Mouse (Mus musculus) liver, embryonic 12.5 days (tissue): Measurements from ENCODE around the gene Rfc5. TPM values are rescaled to one million over a fixed set of nuclear protein-coding genes. Genes with fewer than 3 reads are reported as not detected.

Source experiments
- ATAC-seq: fragments of 200-750 bp; cut with Nextera tagmentation; 2 replicates; pipeline ENCODE4 v1.8.0; 2017; ENCODE audit warnings: moderate number of reproducible peaks, mild to moderate bottlenecking, moderate library complexity
- H3K27ac ChIP-seq: fragments of 300-500 bp; sonication (generic); 2 replicates; pipeline ENCODE4 v1.5.1; 2016; ENCODE audit warnings: mild to moderate bottlenecking
- H3K27me3 ChIP-seq: fragments of 300-500 bp; sonication (generic); replicated peaks from 2 replicates; pipeline ENCODE4 v1.6.1; 2016; ENCODE audit warnings: mild to moderate bottlenecking, moderate library complexity
- H3K36me3 ChIP-seq: fragments of 300-500 bp; sonication (generic); 2 replicates; pipeline ENCODE4 v1.6.1; 2016; ENCODE audit warnings: mild to moderate bottlenecking, moderate library complexity
- H3K4me1 ChIP-seq: fragments of 300-500 bp; sonication (generic); 2 replicates; pipeline ENCODE4 v1.6.1; 2016
- H3K4me2 ChIP-seq: fragments of 300-500 bp; sonication (generic); 2 replicates; pipeline ENCODE4 v1.6.1; 2016; ENCODE audit warnings: mild to moderate bottlenecking, moderate library complexity
- H3K4me3 ChIP-seq: fragments of 300-500 bp; sonication (generic); 2 replicates; pipeline ENCODE4 v1.5.1; 2016; ENCODE audit warnings: mild to moderate bottlenecking, moderate library complexity
- H3K9ac ChIP-seq: fragments of 300-500 bp; sonication (generic); 2 replicates; pipeline ENCODE4 v1.6.1; 2016; ENCODE audit warnings: mild to moderate bottlenecking, moderate library complexity
- H3K9me3 ChIP-seq: fragments of 300-500 bp; sonication (generic); replicated peaks from 2 replicates; pipeline ENCODE4 v1.6.1; 2016; ENCODE audit warnings: mild to moderate bottlenecking, moderate library complexity
- WGBS: fragments of 180-500 bp; shearing (Covaris S2); methylation state at CpG from one replicate; pipeline ENCODE4 v1.1.7; 2016; ENCODE audit not compliant: insufficient replicate concordance; 5-methylcytosine and 5-hydroxymethylcytosine counted together
- polyA plus RNA-seq: library from polyadenylated mRNA; unstranded; fragments of >200 nt; fragmentation: Nextera tagmentation; extraction: Ambion mirVana; gene quantifications from 2 replicates; pipeline ENCODE4 v1.2.1, GENCODE M21; 2016

The Rfc5 gene
- polyA plus RNA-seq, 1 experiment from 2014 or later: 88.5 TPM

DNA sequence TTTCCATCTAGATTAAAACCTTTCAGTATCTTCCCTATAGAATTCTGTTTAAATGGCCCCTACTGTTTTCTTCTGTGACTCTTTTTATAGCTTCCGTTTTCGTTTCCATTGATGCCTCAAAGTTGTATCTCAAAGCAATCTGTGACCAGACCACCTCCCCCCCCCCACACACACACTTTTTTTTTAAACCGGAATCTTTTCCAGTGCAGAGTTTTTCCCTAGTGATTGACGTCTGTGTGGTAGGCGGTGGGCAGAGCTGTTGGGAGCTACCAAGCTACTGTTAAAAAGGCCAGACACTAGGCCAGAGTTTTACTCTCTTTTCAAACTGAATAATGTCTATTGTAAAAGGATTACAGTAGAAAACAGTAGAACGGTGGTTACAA, 30.6 kb downstream of the Rfc5 start:
- no peak for ATAC-seq
- Histone ChIP-seq H3K9me3 (no peaks in the 10 kb centered on the region), H3K4me3 (peak overlapping the region; percentile 93), H3K27ac (0 out of 2 replicates have a peak overlapping the region, but pooled peaks have one; percentile 83), H3K4me2 (peak overlapping the region; percentile 95), H3K27me3 (peaks cover 37% of the 10 kb centered on the region), H3K36me3 (peaks cover 4% of the 10 kb centered on the region), H3K9ac (peak overlapping the region; percentile 90), H3K4me1 (peaks cover 74% of the 10 kb centered on the region)
- WGBS: 11% methylated on average over 6 of the region's 6 CpGs

DNA sequence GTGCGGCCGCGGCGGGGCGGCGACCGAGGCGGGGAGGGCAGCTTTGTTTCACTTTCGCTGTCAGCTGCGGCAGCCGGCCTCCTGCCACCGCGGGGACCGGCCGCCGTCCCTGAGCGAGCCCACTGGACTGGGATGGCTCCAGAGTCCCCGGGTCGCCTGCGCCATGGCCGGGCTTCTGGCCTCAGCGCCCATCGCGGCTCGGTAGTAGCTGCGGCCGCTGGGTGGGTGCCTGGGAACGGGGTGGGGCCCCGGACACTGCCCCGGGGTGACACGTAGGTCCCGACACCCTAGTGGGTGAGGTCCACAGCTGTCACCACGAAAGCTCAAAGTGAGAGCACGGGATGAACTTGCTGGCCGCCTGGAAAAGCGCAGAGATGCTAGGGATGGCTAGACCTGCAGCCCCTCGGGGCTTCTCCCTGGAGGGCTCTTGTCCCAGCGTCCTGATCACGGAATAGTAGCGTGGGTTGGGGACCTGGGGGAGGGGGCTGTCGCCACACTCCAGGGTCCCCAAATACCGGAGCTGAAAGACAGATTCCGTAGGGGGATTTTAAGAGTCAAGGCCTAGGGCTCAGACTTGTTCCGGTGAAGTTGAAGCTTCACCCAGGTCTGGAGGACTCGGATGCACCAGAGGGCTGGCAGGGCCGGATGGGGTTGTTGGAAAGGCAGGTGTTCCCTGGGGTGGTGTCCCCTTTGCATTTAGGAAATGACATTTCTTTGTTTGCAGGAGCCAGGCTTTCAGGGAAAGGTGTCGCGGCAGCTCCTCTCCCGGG, 31.2 kb downstream of the Rfc5 start:
- peak overlapping the region; percentile 95 for H3K4me2 ChIP-seq
- H3K4me3 ChIP-seq: peak overlapping the region; percentile 93
- H3K27me3 ChIP-seq: peaks cover 42% of the 10 kb centered on the region
- ATAC-seq: peak; percentile 61
- H3K27ac ChIP-seq: peak overlapping the region; percentile 83
- H3K9me3 ChIP-seq: no peaks in the 10 kb centered on the region
- WGBS: 1% methylated on average over 40 of the region's 49 CpGs
- peaks cover 69% of the 10 kb centered on the region for H3K4me1 ChIP-seq
- H3K36me3 ChIP-seq: peaks cover 4% of the 10 kb centered on the region; the same call in 1 of the 2 replicates
- peak overlapping the region; percentile 90 for H3K9ac ChIP-seq

GRCm38 (mm10) chr5:117357129-117357477, 31.7 kb downstream of the Rfc5 start, which contains the start of gene Wsb2:
Wsb2 (plus strand) TSS chr5:117357304.
- Histone ChIP-seq H3K4me3 (peak within 1 kb of the TSS; percentile 93), H3K9ac (peak within 1 kb of the TSS; percentile 90), H3K36me3 (peaks cover 4% of the 10 kb centered on the region; the same call in 1 of the 2 replicates), H3K27me3 (peaks cover 48% of the 10 kb centered on the region), H3K4me2 (peak within 1 kb of the TSS; percentile 95), H3K4me1 (peaks cover 67% of the 10 kb centered on the region), H3K27ac (peak within 1 kb of the TSS; percentile 83), H3K9me3 (no peaks in the 10 kb centered on the region)
- WGBS: 0% methylated on average over 18 of the region's 54 CpGs
- peak; percentile 70 for ATAC-seq

DNA sequence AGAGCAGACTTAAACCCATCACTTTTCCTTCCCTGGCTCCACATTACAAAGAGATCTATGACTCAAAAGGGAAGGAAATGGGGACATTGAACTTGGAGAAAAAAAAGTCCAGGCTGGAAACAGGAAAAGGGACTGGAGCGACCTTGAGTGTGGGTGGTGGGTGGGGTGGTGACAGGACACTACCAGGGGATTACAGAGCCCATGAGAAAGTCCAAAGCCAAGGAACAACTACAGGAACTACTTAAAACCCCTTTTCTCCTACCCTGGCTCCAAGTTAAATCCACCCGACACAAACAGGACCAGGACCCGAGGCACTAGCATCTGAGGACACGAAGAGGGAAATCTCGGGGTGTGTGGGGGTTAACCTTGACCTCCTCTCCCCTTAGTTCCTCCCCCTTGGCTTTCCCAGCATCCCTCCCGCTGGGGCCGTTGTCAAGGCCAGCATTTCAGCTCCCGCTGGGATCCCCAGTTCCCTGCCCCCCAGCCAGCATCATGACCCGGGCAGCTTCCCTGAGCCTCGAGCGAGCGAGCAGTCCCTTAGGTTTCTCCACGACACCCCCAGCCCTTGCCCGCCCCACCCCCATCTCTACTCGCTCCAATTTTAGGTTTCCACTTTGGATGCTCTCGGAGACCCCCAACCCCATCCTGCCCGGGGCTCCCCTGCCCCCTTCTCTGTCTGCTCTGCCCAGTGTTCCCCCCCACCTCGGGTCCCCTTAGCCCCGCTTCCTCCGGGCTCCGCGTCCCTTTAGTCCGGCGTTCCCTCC, 32.3 kb downstream of the Rfc5 start:
- H3K27me3 ChIP-seq: peaks cover 49% of the 10 kb centered on the region
- WGBS: under 1% methylated on average over 17 of the region's 24 CpGs

GRCm38 (mm10) chr5:117355648-117356303, 33.1 kb downstream of the Rfc5 start:
- no peak for ATAC-seq
- 29% methylated on average over 14 of the region's 14 CpGs for WGBS
- H3K4me2 ChIP-seq: peak overlapping the region; percentile 95
- peaks cover 4% of the 10 kb centered on the region; the same call in 1 of the 2 replicates for H3K36me3 ChIP-seq
- no peak overlapping the region for H3K9ac ChIP-seq
- peaks cover 49% of the 10 kb centered on the region for H3K27me3 ChIP-seq
- H3K4me1 ChIP-seq: peaks cover 53% of the 10 kb centered on the region
- H3K4me3 ChIP-seq: no peak overlapping the region
- H3K27ac ChIP-seq: no peak overlapping the region; the same call in 1 of the 2 replicates
- H3K9me3 ChIP-seq: no peaks in the 10 kb centered on the region

More for the DNA sequence above, 32.3 kb downstream of the Rfc5 start:
- ATAC-seq: peak; percentile 3; the same call in 1 of the 2 replicates
- Histone ChIP-seq H3K9ac (peak overlapping the region; percentile 90), H3K4me3 (peak overlapping the region; percentile 93), H3K36me3 (peaks cover 4% of the 10 kb centered on the region; the same call in 1 of the 2 replicates), H3K27ac (peak overlapping the region; percentile 83), H3K9me3 (no peaks in the 10 kb centered on the region), H3K4me1 (peaks cover 61% of the 10 kb centered on the region), H3K4me2 (peak overlapping the region; percentile 95)

DNA sequence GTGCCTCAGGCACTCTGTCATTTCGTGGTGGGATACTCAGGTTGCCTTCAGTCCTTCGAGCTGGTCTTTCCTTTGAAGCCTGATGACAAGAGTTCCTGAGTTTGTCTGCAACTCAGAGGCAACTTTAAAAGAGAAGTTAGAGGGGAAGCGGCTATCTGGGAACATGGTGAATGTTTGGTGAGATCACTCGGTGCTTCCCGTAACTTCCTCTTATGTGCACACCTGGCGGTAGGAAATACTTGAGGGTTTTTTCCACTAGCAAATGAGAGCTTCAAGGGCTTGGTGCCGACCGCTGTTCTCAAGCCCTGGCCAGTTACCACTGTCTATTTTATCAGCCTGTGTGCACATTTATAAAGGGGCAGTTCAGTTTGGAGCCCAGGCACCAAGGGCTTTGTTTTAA, 34.7 kb downstream of the Rfc5 start:
- H3K36me3 ChIP-seq: peaks cover 3% of the 10 kb centered on the region; the same call in 1 of the 2 replicates
- WGBS: 26% methylated on average over 8 of the region's 8 CpGs
- no peak overlapping the region for H3K9ac ChIP-seq
- H3K9me3 ChIP-seq: no peaks in the 10 kb centered on the region
- H3K4me3 ChIP-seq: no peak overlapping the region
- H3K4me1 ChIP-seq: peaks cover 40% of the 10 kb centered on the region
- no peak overlapping the region for H3K27ac ChIP-seq
- no peak overlapping the region for H3K4me2 ChIP-seq
- no peak for ATAC-seq
- peaks cover 49% of the 10 kb centered on the region for H3K27me3 ChIP-seq

DNA sequence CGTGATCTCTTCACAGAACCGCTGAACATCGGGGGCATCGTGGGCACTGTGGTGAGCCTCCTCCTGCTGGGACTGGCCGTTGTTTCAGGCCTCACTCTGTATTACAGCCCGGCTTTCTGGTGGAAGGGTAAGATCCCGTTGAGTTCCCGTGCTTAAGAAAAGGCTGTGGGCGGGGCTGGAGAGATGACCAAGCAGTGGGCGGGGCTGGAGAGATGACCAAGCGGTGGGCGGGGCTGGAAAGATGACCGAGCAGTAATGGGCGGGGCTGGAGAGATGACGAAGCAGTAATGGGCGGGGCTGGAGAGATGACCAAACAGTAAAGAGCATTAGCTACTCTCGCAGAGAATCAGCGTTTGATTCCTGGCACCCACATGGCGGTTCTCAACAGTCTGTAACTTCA, 40.6 kb downstream of the Rfc5 start:
- Histone ChIP-seq H3K36me3 (0 out of 2 replicates have a peak, but pooled peaks cover 3% of the 10 kb centered on the region), H3K27ac (no peak overlapping the region), H3K27me3 (peaks cover 13% of the 10 kb centered on the region), H3K4me1 (peaks cover 14% of the 10 kb centered on the region), H3K9ac (no peak overlapping the region), H3K4me3 (no peak overlapping the region), H3K4me2 (peak overlapping the region; percentile 50), H3K9me3 (no peaks in the 10 kb centered on the region)
- WGBS: 34% methylated on average over 19 of the region's 19 CpGs
- ATAC-seq: peak; percentile 77

GRCm38 (mm10) chr5:117347838-117348237, 41.0 kb downstream of the Rfc5 start:
- Histone ChIP-seq H3K27ac (no peak overlapping the region), H3K4me3 (no peak overlapping the region), H3K4me1 (peaks cover 14% of the 10 kb centered on the region), H3K9me3 (no peaks in the 10 kb centered on the region), H3K36me3 (0 out of 2 replicates have a peak, but pooled peaks cover 3% of the 10 kb centered on the region), H3K9ac (no peak overlapping the region), H3K4me2 (peak overlapping the region; percentile 50), H3K27me3 (peaks cover 8% of the 10 kb centered on the region)
- 84% methylated on average over 2 of the region's 2 CpGs for WGBS
- no peak for ATAC-seq

DNA sequence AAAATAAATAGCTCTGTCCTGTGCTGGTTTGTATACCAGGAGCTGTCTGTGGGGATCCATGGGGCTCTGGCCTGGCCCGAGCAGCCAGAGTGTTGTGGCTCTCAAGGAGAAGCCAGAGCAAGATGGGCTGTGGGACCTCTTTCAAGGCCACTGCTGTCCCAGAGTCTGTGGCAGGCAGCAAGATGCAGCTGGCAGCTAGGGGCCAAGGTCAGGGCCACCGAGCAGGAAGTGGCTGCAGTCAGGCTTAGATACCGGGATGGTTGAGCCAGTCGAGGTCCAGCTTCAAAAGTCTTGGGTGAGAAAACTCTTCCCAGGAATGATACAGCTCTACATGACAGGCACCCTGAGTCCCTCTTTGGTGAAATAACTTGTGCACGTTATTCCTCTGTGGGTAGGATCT, 41.8 kb downstream of the Rfc5 start:
- ATAC-seq: no peak
- no peak overlapping the region for H3K4me3 ChIP-seq
- no peak overlapping the region for H3K9ac ChIP-seq
- peaks cover 14% of the 10 kb centered on the region for H3K4me1 ChIP-seq
- H3K9me3 ChIP-seq: no peaks in the 10 kb centered on the region
- H3K36me3 ChIP-seq: 0 out of 2 replicates have a peak, but pooled peaks cover 3% of the 10 kb centered on the region
- peaks cover under 1% of the 10 kb centered on the region; the same call in 1 of the 2 replicates for H3K27me3 ChIP-seq
- WGBS: 47% methylated on average over 5 of the region's 5 CpGs
- H3K4me2 ChIP-seq: no peak overlapping the region
- no peak overlapping the region for H3K27ac ChIP-seq

GRCm38 (mm10) chr5:117346281-117346680, 42.6 kb downstream of the Rfc5 start:
- Histone ChIP-seq H3K4me2 (no peak overlapping the region), H3K4me1 (peaks cover 14% of the 10 kb centered on the region), H3K9me3 (no peaks in the 10 kb centered on the region), H3K27ac (no peak overlapping the region), H3K9ac (no peak overlapping the region), H3K4me3 (no peak overlapping the region), H3K36me3 (0 out of 2 replicates have a peak, but pooled peaks cover 3% of the 10 kb centered on the region), H3K27me3 (no peaks in the 10 kb centered on the region)
- ATAC-seq: no peak
- 62% methylated on average over 3 of the region's 3 CpGs for WGBS

- H3K9ac ChIP-seq: no peak overlapping the region
- H3K27me3 ChIP-seq: no peaks in the 10 kb centered on the region
- no peak overlapping the region for H3K4me3 ChIP-seq
- no peak overlapping the region for H3K27ac ChIP-seq
- WGBS: 61% methylated on average over 5 of the region's 5 CpGs
- H3K4me2 ChIP-seq: no peak overlapping the region
- no peak for ATAC-seq
- no peaks in the 10 kb centered on the region for H3K9me3 ChIP-seq
- peaks cover 14% of the 10 kb centered on the region for H3K4me1 ChIP-seq
- H3K36me3 ChIP-seq: 0 out of 2 replicates have a peak, but pooled peaks cover 3% of the 10 kb centered on the region
Measured at GRCm38 (mm10) chr5:117345432-117345976, 43.3 kb downstream of the Rfc5 start.
